Mouse (Mus musculus): ENCODE results near the gene Stard3. TPM values are rescaled to one million over a fixed set of nuclear protein-coding genes. Genes with fewer than 3 reads are reported as not detected.

Gene Stard3
- polyA plus RNA-seq, 1 experiment from 2014 or later = 41.5 TPM

DNA sequence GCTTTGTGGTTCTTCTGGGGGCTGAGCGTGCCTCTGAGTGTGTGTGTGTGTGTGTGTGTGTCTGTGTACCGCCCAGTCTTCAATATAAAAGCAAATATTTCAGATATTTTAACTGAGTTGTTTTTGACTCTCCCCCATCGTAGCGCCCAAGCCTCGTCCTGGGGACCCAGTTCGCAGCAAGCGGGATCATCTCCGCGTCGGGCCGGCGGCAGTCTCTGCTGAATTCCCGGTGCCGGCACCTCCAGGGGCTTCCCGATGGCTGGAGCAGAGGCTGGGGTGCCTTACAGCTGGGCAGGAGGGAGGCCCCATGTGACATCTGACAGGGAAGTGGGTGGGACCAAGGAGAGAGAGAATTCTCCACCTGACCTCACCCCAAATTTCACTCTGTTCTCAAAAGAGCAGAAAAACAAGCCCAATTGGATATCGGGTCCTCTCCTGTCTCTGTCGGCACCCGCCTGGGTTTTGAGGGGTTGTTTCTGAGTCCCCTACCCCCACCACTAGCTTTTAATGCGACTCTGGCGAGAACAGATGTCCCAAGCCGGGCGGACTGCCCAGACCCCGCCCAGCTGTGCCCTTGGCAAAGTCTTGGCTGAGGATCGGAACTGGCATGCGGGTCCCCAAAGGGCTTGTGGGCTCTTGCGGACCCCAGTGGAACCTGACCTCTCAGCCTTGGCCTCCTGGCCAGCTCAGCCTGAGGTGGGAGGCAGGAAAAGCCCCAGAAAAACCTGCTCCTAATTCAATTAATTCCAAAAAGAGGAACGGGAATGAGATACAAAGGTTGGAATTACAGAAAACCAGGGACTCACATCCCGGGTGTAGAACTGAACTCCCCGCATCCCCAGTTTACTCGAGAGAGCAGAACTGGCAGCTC is 37.1 kb upstream of the Stard3 start:
- no peak for ATAC-seq (ENCODE audit: low FRiP score)
- H3K9ac ChIP-seq (ENCODE audit: low read length) = no peak overlapping the region
- H3K4me2 ChIP-seq = no peak overlapping the region

GRCm38 (mm10) chr11:98321677-98322003 is 36.5 kb upstream of the Stard3 start:
- Histone ChIP-seq H3K36me3 (ENCODE audit: control insufficient read depth, insufficient read depth, low read length) (no peaks in the 10 kb centered on the region), H3K4me1 (ENCODE audit: control insufficient read depth, insufficient read depth, low read length) (no peaks in the 10 kb centered on the region), H3K4me3 (ENCODE audit: low read depth, low read length) (no peak overlapping the region), H3K27ac (ENCODE audit: low read depth, low read length) (no peak overlapping the region), H3K4me2 (no peak overlapping the region), H3K9me3 (ENCODE audit: control insufficient read depth, low read length) (no peaks in the 10 kb centered on the region), H3K27me3 (ENCODE audit: control insufficient read depth, insufficient read depth, low read length) (peaks cover 97% of the 10 kb centered on the region), H3K9ac (ENCODE audit: low read length) (no peak overlapping the region)
- DNase-seq (ENCODE audit: low spot score, missing footprints) = no peak
- WGBS = 9% methylated on average over 5 of the region's 5 CpGs
- ATAC-seq (ENCODE audit: low FRiP score) = no peak

More for the DNA sequence above, 37.1 kb upstream of the Stard3 start:
- peaks cover 98% of the 10 kb centered on the region for H3K27me3 ChIP-seq (ENCODE audit: control insufficient read depth, insufficient read depth, low read length)
- H3K9me3 ChIP-seq (ENCODE audit: control insufficient read depth, low read length) = no peaks in the 10 kb centered on the region
- H3K36me3 ChIP-seq (ENCODE audit: control insufficient read depth, insufficient read depth, low read length) = no peaks in the 10 kb centered on the region
- H3K4me1 ChIP-seq (ENCODE audit: control insufficient read depth, insufficient read depth, low read length) = no peaks in the 10 kb centered on the region
- H3K27ac ChIP-seq (ENCODE audit: low read depth, low read length) = no peak overlapping the region
- DNase-seq (ENCODE audit: low spot score, missing footprints) = peak; percentile 92
- WGBS = 1% methylated on average over 30 of the region's 30 CpGs
- no peak overlapping the region for H3K4me3 ChIP-seq (ENCODE audit: low read depth, low read length)

DNA sequence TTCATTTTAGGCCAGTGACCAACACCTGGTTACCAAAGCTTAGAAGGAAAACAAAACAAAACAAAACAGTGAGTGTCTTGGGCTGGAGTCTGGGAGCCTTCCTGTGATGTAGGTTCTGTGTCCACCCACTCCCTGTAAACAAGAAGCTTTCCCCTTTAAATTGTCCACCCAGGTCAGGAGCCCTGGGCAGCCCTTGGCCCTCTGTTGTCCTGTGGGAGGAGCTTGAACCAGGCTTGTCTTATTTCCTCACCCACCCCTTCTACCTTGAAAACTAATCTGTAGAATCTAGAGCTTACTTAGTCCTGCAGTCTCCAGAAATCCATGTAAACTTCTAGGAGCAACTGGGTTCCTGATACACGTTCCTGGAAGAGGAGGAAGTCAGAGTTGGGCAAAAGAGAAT is 36.0 kb upstream of the Stard3 start:
- no peak for DNase-seq (ENCODE audit: low spot score, missing footprints)
- WGBS = 13% methylated on average over 1 of the region's 1 CpGs
- Histone ChIP-seq H3K9me3 (ENCODE audit: control insufficient read depth, low read length) (no peaks in the 10 kb centered on the region), H3K4me3 (ENCODE audit: low read depth, low read length) (no peak overlapping the region), H3K27me3 (ENCODE audit: control insufficient read depth, insufficient read depth, low read length) (peaks cover 97% of the 10 kb centered on the region), H3K36me3 (ENCODE audit: control insufficient read depth, insufficient read depth, low read length) (no peaks in the 10 kb centered on the region), H3K4me2 (no peak overlapping the region), H3K27ac (ENCODE audit: low read depth, low read length) (no peak overlapping the region), H3K9ac (ENCODE audit: low read length) (no peak overlapping the region), H3K4me1 (ENCODE audit: control insufficient read depth, insufficient read depth, low read length) (no peaks in the 10 kb centered on the region)
- ATAC-seq (ENCODE audit: low FRiP score) = no peak

DNA sequence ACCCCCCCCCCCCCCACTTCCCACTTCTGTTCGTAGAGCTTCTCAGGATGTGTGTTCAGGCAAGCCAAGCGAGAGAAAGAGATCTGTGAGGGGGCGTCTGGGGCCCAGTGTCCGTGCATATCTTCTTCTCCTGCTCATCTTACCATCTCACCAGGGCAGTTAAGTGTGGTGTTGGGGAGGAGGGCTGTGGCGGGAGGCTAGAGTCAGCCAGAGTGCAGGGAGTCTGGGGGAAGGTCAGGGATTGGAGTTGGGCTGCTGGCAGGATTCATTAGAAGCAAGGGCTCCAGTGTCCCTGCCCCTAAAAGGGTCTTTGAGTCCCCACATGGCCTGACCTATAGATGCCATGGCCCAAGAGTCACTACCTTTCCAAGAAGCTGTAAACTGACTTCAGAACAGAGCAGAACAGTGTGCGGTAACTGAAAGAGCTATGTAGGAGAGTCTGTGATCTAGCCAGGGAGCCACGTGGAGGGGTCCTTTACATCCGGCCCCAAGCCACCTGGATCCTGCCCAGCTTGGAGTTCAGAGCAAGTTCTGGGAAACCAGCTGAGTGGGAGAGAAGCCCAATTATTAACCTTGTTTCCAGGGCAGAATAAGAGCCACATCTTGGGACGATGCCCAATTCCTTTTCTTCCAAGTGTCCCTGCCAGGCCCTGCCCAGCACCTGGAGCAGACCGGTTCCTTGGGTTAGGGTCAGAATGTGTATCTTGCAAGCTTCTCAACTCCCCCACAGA is 34.9 kb upstream of the Stard3 start:
- Histone ChIP-seq H3K4me2 (no peak overlapping the region), H3K4me1 (ENCODE audit: control insufficient read depth, insufficient read depth, low read length) (peaks cover 10% of the 10 kb centered on the region), H3K27me3 (ENCODE audit: control insufficient read depth, insufficient read depth, low read length) (peaks cover 97% of the 10 kb centered on the region), H3K36me3 (ENCODE audit: control insufficient read depth, insufficient read depth, low read length) (no peaks in the 10 kb centered on the region), H3K4me3 (ENCODE audit: low read depth, low read length) (no peak overlapping the region), H3K9ac (ENCODE audit: low read length) (no peak overlapping the region), H3K27ac (ENCODE audit: low read depth, low read length) (no peak overlapping the region), H3K9me3 (ENCODE audit: control insufficient read depth, low read length) (no peaks in the 10 kb centered on the region)
- WGBS = 2% methylated on average over 10 of the region's 10 CpGs
- DNase-seq (ENCODE audit: low spot score, missing footprints) (peak; percentile 84), ATAC-seq (ENCODE audit: low FRiP score) (no peak)

DNA sequence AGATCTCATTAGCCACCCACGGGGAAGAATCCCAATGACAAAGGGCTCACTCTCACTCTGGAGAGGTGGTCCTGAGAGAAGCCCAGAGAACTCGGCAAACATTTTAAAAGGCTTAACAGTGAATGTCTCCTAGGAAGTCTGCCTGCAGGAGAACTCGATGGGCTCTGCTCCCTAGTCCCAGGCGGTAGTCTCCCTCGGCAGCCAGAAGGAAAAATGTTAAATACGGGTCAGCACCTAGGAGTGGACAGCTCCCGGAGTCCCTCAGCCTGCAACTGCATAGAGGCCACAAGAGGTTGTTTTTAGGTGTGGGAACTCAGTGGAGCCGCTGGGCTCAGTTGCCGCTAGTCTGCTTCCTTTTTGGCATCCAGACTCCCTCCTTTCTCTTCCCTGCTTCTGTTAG is 34.2 kb upstream of the Stard3 start:
- Histone ChIP-seq H3K36me3 (ENCODE audit: control insufficient read depth, insufficient read depth, low read length) (no peaks in the 10 kb centered on the region), H3K27me3 (ENCODE audit: control insufficient read depth, insufficient read depth, low read length) (peaks cover 97% of the 10 kb centered on the region), H3K27ac (ENCODE audit: low read depth, low read length) (no peak overlapping the region), H3K4me1 (ENCODE audit: control insufficient read depth, insufficient read depth, low read length) (peaks cover 13% of the 10 kb centered on the region), H3K4me2 (no peak overlapping the region), H3K4me3 (ENCODE audit: low read depth, low read length) (no peak overlapping the region), H3K9me3 (ENCODE audit: control insufficient read depth, low read length) (no peaks in the 10 kb centered on the region), H3K9ac (ENCODE audit: low read length) (no peak overlapping the region)
- 0% methylated on average over 9 of the region's 9 CpGs for WGBS
- no peak for ATAC-seq (ENCODE audit: low FRiP score)
- DNase-seq (ENCODE audit: low spot score, missing footprints) = peak; percentile 93

DNA sequence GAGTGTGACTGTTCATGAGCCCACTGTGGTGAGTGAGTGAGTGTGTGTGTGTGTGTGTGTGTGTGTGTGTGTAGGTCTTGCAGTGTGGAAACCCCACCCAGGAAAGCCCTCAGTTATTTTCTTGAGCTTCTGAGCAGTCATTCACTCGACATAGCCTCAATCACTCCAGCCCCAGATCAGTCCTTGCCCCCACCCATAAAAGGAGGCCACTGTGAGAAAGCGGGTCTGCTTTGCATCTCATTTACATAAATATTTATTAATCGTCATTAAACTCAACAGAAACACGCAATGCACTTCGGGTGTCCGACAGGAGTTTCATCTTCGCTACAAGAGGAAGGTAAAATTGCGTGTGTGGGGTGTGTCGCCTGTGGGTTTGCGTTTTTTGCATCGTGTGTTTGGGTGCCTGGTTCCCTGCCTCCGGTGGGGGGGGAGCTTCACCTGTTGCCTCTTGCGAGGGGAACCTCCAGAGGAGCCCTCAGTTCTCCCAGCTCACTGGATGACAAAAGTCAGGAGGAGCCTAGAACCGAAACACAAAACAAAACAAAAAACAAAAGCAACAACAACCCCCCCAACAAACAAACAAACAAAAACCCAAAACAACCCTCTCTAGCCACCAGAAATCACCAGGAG is 32.9 kb upstream of the Stard3 start:
- WGBS = 5% methylated on average over 14 of the region's 14 CpGs
- no peak overlapping the region for H3K9ac ChIP-seq (ENCODE audit: low read length)
- no peaks in the 10 kb centered on the region for H3K9me3 ChIP-seq (ENCODE audit: control insufficient read depth, low read length)
- H3K4me1 ChIP-seq (ENCODE audit: control insufficient read depth, insufficient read depth, low read length) = peaks cover 16% of the 10 kb centered on the region
- H3K27me3 ChIP-seq (ENCODE audit: control insufficient read depth, insufficient read depth, low read length) = peaks cover 98% of the 10 kb centered on the region
- H3K4me3 ChIP-seq (ENCODE audit: low read depth, low read length) = no peak overlapping the region
- H3K36me3 ChIP-seq (ENCODE audit: control insufficient read depth, insufficient read depth, low read length) = no peaks in the 10 kb centered on the region
- H3K4me2 ChIP-seq = no peak overlapping the region
- no peak for ATAC-seq (ENCODE audit: low FRiP score)
- DNase-seq (ENCODE audit: low spot score, missing footprints) = no peak
- H3K27ac ChIP-seq (ENCODE audit: low read depth, low read length) = no peak overlapping the region

- Histone ChIP-seq H3K9me3 (ENCODE audit: control insufficient read depth, low read length) (no peaks in the 10 kb centered on the region), H3K4me1 (ENCODE audit: control insufficient read depth, insufficient read depth, low read length) (peaks cover 16% of the 10 kb centered on the region), H3K4me2 (no peak overlapping the region), H3K27ac (ENCODE audit: low read depth, low read length) (no peak overlapping the region), H3K27me3 (ENCODE audit: control insufficient read depth, insufficient read depth, low read length) (peaks cover 99% of the 10 kb centered on the region), H3K4me3 (ENCODE audit: low read depth, low read length) (no peak overlapping the region), H3K36me3 (ENCODE audit: control insufficient read depth, insufficient read depth, low read length) (no peaks in the 10 kb centered on the region), H3K9ac (ENCODE audit: low read length) (no peak overlapping the region)
- 4% methylated on average over 18 of the region's 22 CpGs for WGBS
- no peak; the same call in 1 of the 2 replicates for ATAC-seq (ENCODE audit: low FRiP score)
- DNase-seq (ENCODE audit: low spot score, missing footprints) = peak; percentile 89
Observed at GRCm38 (mm10) chr11:98325821-98326218, 32.3 kb upstream of the Stard3 start.

GRCm38 (mm10) chr11:98326741-98327135 is 31.4 kb upstream of the Stard3 start:
- Histone ChIP-seq H3K9ac (ENCODE audit: low read length) (no peak overlapping the region), H3K27ac (ENCODE audit: low read depth, low read length) (no peak overlapping the region)

More at GRCm38 (mm10) chr11:98326741-98327135, 31.4 kb upstream of the Stard3 start:
- Histone ChIP-seq H3K4me3 (ENCODE audit: low read depth, low read length) (no peak overlapping the region), H3K36me3 (ENCODE audit: control insufficient read depth, insufficient read depth, low read length) (no peaks in the 10 kb centered on the region), H3K27me3 (ENCODE audit: control insufficient read depth, insufficient read depth, low read length) (peaks cover 99% of the 10 kb centered on the region), H3K9me3 (ENCODE audit: control insufficient read depth, low read length) (no peaks in the 10 kb centered on the region), H3K4me2 (no peak overlapping the region), H3K4me1 (ENCODE audit: control insufficient read depth, insufficient read depth, low read length) (peaks cover 16% of the 10 kb centered on the region)
- peak; percentile 89 for DNase-seq (ENCODE audit: low spot score, missing footprints)
- WGBS = under 1% methylated on average over 18 of the region's 19 CpGs
- no peak for ATAC-seq (ENCODE audit: low FRiP score)

Data from midbrain, embryonic 11.5 days (tissue).